Mouse (Mus musculus): ENCODE measurements at regions not wholly inside any gene's neighbourhood (a gene's known extent, or its start where the extent isn't known, plus 50 kb on each side); places are given as distances from the start of the nearest gene placed in this dataset.

DNA sequence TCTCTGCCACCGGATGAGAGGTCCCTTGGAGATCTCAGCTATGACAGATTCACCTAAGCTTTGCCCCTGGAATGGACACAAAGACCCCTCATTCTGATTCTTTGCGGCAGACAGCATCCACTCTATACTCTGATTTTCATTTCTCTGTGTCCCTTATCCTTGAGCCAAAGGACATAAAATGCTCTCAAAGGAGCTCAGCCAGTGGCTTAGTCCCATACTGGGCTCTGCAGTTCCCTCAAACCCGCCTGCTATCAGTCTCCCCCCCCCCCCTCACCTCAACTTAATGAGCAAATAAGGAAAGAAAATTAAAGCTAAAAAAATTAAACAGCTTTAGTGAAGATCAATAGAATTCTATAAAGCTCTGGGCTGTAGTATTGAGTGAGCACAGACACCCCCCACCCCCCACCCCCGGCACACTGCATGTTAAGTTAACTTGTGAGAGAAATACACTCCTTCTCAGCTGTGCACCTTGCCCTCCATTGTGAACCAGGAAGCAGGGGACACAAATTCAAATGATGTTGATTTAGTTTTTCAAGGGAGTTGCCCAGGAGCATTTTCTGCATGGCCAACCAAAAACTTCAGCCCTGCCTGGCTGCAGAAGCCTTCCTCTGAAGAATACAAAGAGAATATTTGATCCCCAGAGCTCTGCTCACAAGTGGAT, 452.9 kb downstream of the Bnc2 start:
- Histone ChIP-seq H3K4me3 (ENCODE audit: low read depth, low read length) (no peak overlapping the region), H3K9me3 (ENCODE audit: control insufficient read depth, low read length) (no peaks in the 10 kb centered on the region), H3K27ac (replicated peaks; ENCODE audit: low read depth, low read length) (no peak overlapping the region), H3K9ac (ENCODE audit: low read length) (no peak overlapping the region), H3K4me2 (ENCODE audit: low read depth, severe bottlenecking) (no peak overlapping the region), H3K36me3 (ENCODE audit: control insufficient read depth, insufficient read depth, low read length) (no peaks in the 10 kb centered on the region), H3K4me1 (ENCODE audit: control insufficient read depth, insufficient read depth, low read length) (no peaks in the 10 kb centered on the region), H3K27me3 (ENCODE audit: control insufficient read depth, insufficient read depth, low read length) (no peaks in the 10 kb centered on the region)
- DNase-seq (ENCODE audit: low spot score) (no peak), ATAC-seq (ENCODE audit: insufficient number of reproducible peaks, low FRiP score, low TSS enrichment, low read depth) (no peak)
- 75% methylated on average over 4 of the region's 4 CpGs for WGBS

DNA sequence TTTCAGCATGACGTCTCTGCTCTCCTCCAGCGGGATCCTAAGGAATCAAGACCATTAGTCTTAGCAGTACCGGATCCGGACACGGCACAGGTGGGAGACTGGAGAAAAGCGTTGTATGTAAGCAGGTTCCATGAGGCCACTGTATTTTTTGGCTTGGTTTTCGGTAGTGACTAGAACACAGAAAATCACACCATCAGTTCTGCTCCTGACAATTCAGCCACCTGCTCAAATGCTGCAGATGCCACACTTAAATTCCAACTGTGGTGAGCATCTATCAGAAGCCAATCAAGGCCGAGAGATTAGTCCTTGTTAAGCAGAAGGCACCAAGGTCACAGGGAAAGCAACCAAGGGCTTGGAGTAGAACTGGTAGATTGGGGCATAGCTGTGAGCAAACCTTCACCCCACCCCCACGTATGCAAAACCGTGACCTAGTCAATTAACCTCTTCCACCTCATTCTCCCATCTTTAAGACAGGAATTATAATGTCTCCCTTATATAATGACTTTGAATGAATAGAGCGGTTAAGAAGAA, 452.2 kb downstream of the Bnc2 start:
- Histone ChIP-seq H3K27ac (replicated peaks; ENCODE audit: low read depth, low read length) (no peak overlapping the region), H3K4me2 (ENCODE audit: low read depth, severe bottlenecking) (no peak overlapping the region), H3K4me1 (ENCODE audit: control insufficient read depth, insufficient read depth, low read length) (no peaks in the 10 kb centered on the region), H3K27me3 (ENCODE audit: control insufficient read depth, insufficient read depth, low read length) (no peaks in the 10 kb centered on the region), H3K9ac (ENCODE audit: low read length) (no peak overlapping the region), H3K4me3 (ENCODE audit: low read depth, low read length) (no peak overlapping the region), H3K9me3 (ENCODE audit: control insufficient read depth, low read length) (no peaks in the 10 kb centered on the region), H3K36me3 (ENCODE audit: control insufficient read depth, insufficient read depth, low read length) (no peaks in the 10 kb centered on the region)
- ATAC-seq (ENCODE audit: insufficient number of reproducible peaks, low FRiP score, low TSS enrichment, low read depth) (no peak), DNase-seq (ENCODE audit: low spot score) (no peak)
- 92% methylated on average over 11 of the region's 11 CpGs for WGBS

DNA sequence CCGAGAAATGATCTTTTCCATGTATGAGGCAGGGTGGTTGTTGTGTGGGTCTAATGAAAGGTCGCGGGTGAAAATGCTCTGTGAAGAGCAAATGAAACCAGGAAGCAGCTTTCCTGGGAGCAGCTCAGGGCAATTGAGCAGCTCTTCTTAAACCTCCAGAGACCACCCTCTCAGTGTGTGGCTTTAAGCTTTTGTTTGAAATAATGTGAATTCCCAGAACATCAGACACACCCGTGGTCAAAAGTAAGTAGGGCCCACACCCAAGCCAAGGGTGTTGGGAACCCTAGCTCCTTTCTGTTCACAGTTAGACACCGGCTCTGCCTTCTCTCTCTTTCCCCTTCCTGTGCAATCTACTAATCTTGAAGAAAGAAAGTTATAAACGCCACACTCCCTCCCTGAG, 450.5 kb downstream of the Bnc2 start:
- no peak overlapping the region for H3K4me3 ChIP-seq (ENCODE audit: low read depth, low read length)
- DNase-seq (ENCODE audit: low spot score) = no peak
- no peaks in the 10 kb centered on the region for H3K9me3 ChIP-seq (ENCODE audit: control insufficient read depth, low read length)
- no peak for ATAC-seq (ENCODE audit: insufficient number of reproducible peaks, low FRiP score, low TSS enrichment, low read depth)
- no peaks in the 10 kb centered on the region for H3K27me3 ChIP-seq (ENCODE audit: control insufficient read depth, insufficient read depth, low read length)
- no peak overlapping the region for H3K27ac ChIP-seq (replicated peaks; ENCODE audit: low read depth, low read length)
- no peaks in the 10 kb centered on the region for H3K4me1 ChIP-seq (ENCODE audit: control insufficient read depth, insufficient read depth, low read length)
- no peaks in the 10 kb centered on the region for H3K36me3 ChIP-seq (ENCODE audit: control insufficient read depth, insufficient read depth, low read length)
- 65% methylated on average over 6 of the region's 6 CpGs for WGBS
- H3K4me2 ChIP-seq (ENCODE audit: low read depth, severe bottlenecking) = no peak overlapping the region
- H3K9ac ChIP-seq (ENCODE audit: low read length) = no peak overlapping the region
